Mouse (Mus musculus): Measurements from ENCODE around the gene Agbl1. TPM values are rescaled to one million over a fixed set of nuclear protein-coding genes. Genes with fewer than 3 reads are reported as not detected.
"Not testable (repeated sequence)": the region's sequence is repeated elsewhere in the genome, so short reads cannot be mapped to it uniquely, and the experiment has no call there.

Agbl1 gene
- total RNA-seq, 4 experiments from 2014 or later: 10.1 to 15.5 (median 13.4) TPM

- DNase-seq (ENCODE audit: low spot score in 2 of 2): no peak
Measured at GRCm38 (mm10) chr7:76562506-76562905, 332.8 kb downstream of the Agbl1 start.

GRCm38 (mm10) chr7:76594566-76595079 is 364.9 kb downstream of the Agbl1 start:
- DNase-seq (ENCODE audit: low spot score in 2 of 2): no peak

GRCm38 (mm10) chr7:76597812-76598211 is 368.1 kb downstream of the Agbl1 start:
- no peak for DNase-seq (ENCODE audit: low spot score in 2 of 2)

GRCm38 (mm10) chr7:76600050-76600690 is 370.5 kb downstream of the Agbl1 start:
- no peak for DNase-seq (ENCODE audit: low spot score in 2 of 2)

GRCm38 (mm10) chr7:76629528-76629927 is 399.8 kb downstream of the Agbl1 start:
- no peak for DNase-seq (ENCODE audit: low spot score in 2 of 2)

- no peak for DNase-seq (ENCODE audit: low spot score in 2 of 2)
Measured at GRCm38 (mm10) chr7:76650984-76651383, 421.3 kb downstream of the Agbl1 start.

- peak in 1 of 2 experiments; percentile 9 for DNase-seq (ENCODE audit: low spot score in 2 of 2)
Measured at GRCm38 (mm10) chr7:76661072-76661471, 431.4 kb downstream of the Agbl1 start.

GRCm38 (mm10) chr7:76674856-76675255 is 445.2 kb downstream of the Agbl1 start:
- no peak for DNase-seq (ENCODE audit: low spot score in 2 of 2)

GRCm38 (mm10) chr7:76701224-76701623 is 471.5 kb downstream of the Agbl1 start:
- DNase-seq (ENCODE audit: low spot score in 2 of 2): no peak

GRCm38 (mm10) chr7:76732220-76732619 is 502.5 kb downstream of the Agbl1 start:
- DNase-seq (ENCODE audit: low spot score in 2 of 2): not testable (repeated sequence)

- DNase-seq (ENCODE audit: low spot score in 2 of 2): no peak
Measured at GRCm38 (mm10) chr7:76777237-76777855, 547.7 kb downstream of the Agbl1 start.

GRCm38 (mm10) chr7:76780446-76780845 is 550.8 kb downstream of the Agbl1 start:
- peak in 1 of 2 experiments; percentile 10 for DNase-seq (ENCODE audit: low spot score in 2 of 2)

- DNase-seq (ENCODE audit: low spot score in 2 of 2): peak in 1 of 2 experiments; percentile 9
Measured at GRCm38 (mm10) chr7:76788561-76789306, 559.0 kb downstream of the Agbl1 start.

GRCm38 (mm10) chr7:76790041-76790440 is 560.4 kb downstream of the Agbl1 start:
- DNase-seq (ENCODE audit: low spot score in 2 of 2): no peak

- no peak for DNase-seq (ENCODE audit: low spot score in 2 of 2)
Measured at GRCm38 (mm10) chr7:76791247-76791646, 561.6 kb downstream of the Agbl1 start.

- DNase-seq (ENCODE audit: low spot score in 2 of 2): no peak
Measured at GRCm38 (mm10) chr7:76810003-76810402, 580.3 kb downstream of the Agbl1 start.

- DNase-seq (ENCODE audit: low spot score in 2 of 2): no peak
Measured at GRCm38 (mm10) chr7:76820571-76820970, 590.9 kb downstream of the Agbl1 start.

GRCm38 (mm10) chr7:76842146-76842545 is 612.5 kb downstream of the Agbl1 start:
- DNase-seq (ENCODE audit: low spot score in 2 of 2): no peak

- DNase-seq (ENCODE audit: low spot score in 2 of 2): no peak
Measured at GRCm38 (mm10) chr7:76889416-76890209, 659.9 kb downstream of the Agbl1 start.

- DNase-seq (ENCODE audit: low spot score in 2 of 2): no peak
Measured at GRCm38 (mm10) chr7:76904096-76904495, 674.4 kb downstream of the Agbl1 start.

- DNase-seq (ENCODE audit: low spot score in 2 of 2): no peak
Measured at GRCm38 (mm10) chr7:76911672-76912071, 682.0 kb downstream of the Agbl1 start.
